Mouse (Mus musculus) lung, postnatal 0 days (tissue): Measurements from ENCODE around the gene Gm17482.

Source experiments
- CTCF ChIP-seq: IDR thresholded peaks from 2 replicates; pipeline ENCODE4 v1.5.1; 2016; ENCODE audit warnings: antibody characterized with exemption, mild to moderate bottlenecking
- EP300 ChIP-seq: IDR thresholded peaks from 2 replicates; pipeline ENCODE4 v1.6.1; 2016; ENCODE audit warnings: antibody characterized with exemption, mild to moderate bottlenecking, control low read depth

DNA sequence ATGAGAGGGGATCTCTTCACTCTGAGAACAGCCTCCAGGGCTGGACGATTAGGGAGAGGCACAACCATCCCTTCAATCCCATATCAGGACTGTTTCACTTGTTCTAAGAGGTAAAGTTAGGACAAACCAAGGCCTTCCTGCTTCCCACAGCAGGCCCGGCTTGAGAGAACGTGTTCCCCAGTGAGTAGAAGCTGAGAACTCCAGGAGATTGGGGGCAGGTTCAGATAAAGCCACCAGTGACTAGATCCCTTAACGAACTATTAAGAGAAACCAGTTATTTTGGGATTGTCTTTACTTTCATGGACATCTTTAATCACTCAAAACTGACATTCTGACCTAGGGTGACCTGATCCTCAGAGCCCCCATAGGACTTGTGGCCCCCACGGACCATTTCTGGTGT lies 42.4 kb downstream of the Gm17482 start:
- TF ChIP-seq CTCF (no peak), EP300 (no peak)
